Mouse (Mus musculus) right cerebral cortex, postnatal 36 days (tissue): Measurements from ENCODE around the gene Trp73.

Experiments used
- DNase-seq, 2 experiments: peaks; one replicate each; pipeline ENCODE4 v3.0.0; 2022; ENCODE audit warnings: low spot score in 2 of 2, mixed read lengths in 1 of 2

The Trp73 gene

DNA sequence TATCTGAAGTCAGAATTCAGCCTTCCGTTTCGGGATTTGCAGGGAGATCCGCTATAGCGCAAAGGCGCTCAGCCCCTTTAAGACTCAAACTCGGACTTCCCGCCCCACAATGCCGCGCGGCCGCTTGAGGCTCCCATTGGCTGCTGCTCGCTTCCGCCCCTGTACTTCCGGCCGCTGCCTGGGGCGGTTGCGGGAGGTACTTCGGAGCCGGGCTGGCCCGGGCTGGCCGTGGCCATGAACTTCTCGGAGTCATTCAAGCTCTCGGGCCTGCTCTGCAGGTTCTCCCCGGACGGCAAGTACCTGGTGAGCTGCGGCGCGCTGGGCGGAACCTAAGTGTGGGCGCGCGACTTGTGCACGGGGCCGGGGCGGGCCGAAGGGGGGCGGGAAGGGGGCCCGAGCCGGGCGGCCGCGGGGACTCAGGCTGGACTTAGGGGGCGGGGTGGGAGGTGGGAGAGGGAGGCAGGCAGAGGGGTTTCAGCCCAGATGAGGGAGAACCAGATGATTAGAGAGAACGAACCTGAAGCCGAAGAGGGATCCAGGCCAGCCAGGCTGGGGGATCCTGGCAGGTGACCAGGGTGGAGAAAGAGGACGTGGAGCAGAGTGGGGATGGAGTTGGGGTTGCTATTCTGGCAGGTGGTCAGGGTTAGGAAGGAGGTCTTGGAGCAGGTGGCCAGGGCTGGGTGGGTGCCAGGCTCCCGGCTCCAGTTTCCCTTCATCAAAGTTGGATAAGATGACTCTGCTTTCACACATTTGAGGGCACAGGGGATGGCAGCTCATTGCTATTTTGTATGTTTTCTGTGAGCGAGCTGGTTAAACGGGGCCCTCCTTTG lies 2.4 kb upstream of the Trp73 start, which contains the start of gene Wrap73:
Gene Wrap73 (plus strand): TSS at position 162 of the 830 bp plus-strand sequence.
- peak; percentile 84 to 87 for DNase-seq

DNA sequence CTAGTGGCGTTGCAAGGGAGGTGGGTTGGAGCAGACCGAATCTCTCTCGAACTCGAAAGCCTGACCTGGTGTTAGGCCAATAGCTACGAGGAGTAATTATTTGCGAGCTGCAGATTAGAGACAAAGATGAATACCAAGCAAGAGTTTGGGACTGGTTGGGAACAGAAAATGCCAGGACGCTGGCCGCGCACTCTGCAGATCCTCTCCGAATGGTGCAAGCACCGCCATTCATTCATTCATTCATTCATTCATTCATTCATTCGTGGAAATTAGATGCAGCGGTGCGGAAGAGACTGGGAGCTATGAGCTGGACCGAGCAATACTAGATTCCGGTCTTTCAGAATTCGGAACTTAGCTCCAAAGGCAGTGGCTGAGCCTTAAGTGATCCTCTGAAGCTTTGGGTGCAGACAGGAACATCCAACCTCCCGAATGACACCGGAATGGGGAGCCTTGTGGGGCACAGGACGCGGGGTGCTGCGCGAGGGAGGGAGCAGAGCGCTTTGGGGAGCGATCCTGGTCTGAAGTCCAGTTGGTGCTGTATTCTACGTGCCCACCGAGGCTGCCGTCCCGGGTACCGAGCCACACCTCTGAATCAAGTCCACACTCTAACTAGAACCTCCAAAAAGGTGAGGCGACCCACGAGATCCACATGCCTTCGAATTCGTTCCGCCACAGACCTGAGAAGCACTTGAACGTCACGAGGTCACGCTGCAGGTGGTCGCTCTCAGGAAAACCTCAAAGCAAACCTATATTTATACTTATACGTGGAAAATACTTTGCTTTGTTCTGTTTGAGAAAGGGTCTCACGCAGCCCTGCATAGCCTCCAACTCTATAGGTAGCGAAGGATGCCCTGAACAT lies 1.2 kb upstream of the Trp73 start:
- no peak for DNase-seq

DNA sequence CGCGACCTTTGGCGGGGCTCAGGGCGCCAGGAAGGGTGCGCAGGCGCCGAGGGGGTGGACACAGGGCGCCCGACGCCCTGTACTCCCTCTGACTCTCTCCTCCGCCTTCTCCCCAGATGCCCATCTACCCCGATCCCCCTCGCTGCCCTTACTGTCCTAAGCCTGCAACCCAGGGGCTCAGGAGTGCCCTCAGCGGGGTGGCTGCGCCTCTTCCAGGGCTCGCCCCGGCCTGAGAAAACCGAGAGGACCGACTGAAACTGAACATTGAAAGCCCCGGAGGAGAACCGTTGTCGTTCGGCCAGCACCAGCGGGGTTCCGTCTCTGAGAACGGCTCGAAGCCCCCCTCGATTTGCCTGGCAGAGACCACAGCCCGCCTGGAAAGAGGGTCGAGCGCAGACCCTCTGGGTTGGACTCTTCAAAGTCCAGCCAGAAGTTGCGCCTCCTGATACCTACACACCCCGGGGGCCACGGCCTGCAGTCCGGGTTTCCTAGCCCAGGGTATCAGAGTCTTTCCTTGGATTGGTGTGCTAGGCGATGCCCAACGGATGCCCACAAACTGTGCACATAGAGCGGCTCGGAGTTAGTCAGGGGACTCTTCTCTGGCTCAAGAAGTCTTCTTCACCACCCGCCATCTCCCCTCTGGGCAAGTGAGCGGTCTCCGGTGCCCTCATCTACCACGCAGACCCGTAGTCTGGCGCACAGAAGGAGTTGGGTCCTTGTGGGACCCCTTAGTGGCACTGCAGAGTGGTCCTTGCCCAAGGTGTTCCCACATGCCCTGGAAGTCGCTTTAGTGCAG lies 403 bp upstream of the Trp73 start:
- no peak for DNase-seq

DNA sequence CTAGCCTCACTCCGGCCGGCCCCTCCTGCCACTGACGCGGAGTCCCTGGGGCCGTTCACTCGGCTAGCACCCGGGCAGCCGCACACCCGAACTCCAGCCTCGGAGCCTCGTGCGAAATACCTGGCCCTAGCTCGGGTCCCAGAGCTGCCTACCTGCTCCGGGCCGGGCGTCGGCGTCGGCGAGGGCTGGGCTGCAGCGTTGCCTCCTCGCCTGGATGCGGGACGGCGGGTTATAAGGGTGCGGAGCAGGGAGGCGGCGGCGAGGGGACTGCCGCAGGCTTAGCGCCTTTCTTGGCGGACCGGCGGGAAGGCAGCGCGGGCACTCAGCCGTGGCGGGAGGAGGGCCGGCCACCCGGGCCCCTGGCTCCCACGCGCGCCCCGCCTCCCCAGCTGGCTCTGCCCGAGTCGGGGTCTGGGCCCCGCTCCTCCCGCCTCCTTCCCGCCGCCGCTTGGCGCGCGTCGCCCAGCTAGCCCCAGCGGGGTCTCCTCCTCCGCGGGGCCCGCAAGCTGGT lies 282 bp downstream of the Trp73 start:
- DNase-seq: no peak

DNA sequence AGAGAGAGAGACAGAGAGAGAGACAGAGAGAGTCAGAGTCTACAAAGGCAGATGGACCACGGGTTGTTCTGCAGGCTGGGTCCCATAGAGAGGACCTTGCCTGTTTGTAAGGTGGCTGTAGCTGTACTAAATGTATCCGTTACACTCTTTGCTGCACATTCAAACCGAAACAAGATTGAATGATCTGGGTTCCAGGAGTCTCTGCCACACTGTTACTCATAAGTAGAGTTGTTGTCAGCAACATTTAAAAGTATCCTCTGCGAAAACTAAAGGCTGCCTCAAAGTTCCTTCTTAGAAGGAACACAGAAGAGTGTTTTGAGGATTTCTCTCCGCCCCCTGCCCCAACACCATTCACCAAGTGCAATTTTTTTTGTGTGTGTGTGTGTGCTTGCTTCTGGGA lies 2.9 kb downstream of the Trp73 start:
- no peak for DNase-seq

DNA sequence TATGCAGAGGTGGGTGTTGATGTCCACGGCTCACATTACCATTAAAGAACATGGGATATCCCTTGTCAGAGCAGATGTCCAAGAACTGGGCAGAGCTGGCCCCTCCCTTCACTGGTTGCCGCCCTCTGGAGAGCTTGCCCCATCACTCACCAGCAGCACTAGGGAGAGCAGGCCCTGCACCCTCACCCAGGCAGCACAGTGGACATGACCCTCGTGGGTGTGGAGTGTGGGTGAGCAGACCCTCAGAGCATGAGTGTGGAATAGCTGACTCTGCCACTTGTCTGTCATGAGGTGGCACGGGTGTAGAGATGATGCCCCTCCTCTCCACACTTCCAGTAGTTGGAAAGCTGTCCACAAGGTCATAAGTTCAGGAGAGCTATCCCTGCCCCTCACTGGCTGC lies 5.2 kb downstream of the Trp73 start:
- no peak for DNase-seq

DNA sequence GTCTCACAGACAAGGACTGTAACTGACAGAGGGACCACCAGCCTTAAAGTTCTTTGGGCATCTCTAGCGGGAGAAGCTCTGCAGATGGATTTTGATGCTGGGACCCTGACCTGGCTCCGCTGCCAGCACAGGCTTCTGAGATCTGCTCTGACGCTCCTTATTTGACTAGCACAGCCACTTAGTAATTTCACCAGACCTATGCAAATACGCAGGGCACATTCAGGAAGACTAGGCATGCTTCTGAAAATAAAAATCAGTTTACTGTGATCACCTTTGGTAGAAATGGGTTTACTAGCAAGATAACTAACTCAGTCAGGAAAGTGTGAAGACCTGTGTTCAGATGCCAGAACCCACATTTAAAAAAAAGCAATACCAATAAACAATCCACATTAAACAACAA lies 8.1 kb downstream of the Trp73 start:
- no peak for DNase-seq

DNA sequence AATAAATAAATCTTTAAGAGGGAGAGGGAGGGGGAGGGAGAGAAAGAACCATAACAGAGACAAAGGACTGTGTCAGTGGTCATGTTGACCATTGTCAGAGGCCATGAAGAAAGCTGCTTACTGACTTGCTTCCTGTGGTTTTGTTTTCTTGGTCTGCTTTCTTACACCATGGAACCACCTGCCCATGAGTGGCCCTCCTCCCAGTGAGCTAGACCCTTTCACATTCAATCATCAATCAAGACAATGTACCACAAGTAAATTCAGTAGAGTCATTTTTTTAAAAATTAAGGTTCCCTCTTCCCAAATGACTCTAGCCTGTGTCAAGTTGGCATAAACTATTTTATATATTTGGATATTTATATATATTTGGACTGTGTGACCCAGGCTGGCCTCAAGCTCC lies 10.1 kb downstream of the Trp73 start:
- DNase-seq: no peak

DNA sequence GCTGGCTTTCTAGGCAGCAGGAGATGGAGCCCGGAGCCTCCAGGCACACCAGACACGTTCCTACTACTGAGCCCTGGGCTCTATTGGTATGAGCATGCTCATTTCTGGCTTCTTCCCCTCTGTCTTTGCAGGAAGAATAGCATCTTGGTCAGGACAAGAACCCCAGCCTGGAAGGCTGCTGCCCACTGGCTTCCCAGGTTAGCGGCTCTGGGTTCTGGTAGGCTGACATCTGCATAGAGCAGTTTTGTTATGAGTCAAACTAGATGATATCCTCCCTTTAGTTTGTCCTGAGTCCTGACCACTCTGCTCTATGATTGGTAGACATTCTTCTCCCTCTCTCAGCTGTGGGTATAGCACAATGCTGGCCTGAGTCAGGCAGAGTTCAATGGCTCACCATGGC lies 12.7 kb downstream of the Trp73 start:
- no peak for DNase-seq

DNA sequence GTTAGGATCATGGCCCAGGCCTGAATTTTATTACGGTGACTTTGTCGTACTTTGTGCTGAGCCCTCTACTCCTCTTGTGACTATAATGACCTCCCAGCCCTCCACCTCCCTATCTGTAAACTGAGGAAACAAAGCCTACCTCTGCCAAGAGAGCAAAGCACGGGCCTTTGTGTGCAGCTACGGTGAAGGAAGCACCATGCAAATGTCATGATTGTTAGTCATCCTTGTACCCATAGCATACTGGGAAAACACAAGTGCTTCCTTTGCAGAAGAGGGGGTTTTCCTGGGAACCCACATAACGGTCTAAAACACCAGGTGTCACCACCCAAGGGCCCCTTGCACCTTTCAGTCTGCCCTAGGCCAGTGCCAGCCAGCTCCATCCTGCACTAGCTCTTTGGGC lies 14.8 kb downstream of the Trp73 start:
- DNase-seq: no peak

DNA sequence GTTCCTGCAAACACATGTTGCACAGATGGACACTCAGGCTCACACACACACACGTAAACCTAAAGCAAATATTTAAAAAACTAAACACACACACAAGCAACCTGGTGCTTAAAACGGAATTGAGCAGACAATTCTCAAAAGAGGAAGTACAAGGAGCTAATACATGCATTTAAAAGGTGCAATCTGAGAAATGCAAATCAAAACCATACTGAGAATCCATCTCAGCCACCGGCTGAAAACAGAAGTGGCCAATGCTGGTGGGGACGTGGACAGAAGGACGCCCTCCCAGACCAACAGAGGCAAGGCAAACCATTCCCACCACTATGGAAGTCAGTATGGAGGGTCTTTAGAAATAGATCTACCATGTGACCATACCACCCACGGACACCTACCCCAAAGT lies 16.5 kb downstream of the Trp73 start:
- DNase-seq: no peak

DNA sequence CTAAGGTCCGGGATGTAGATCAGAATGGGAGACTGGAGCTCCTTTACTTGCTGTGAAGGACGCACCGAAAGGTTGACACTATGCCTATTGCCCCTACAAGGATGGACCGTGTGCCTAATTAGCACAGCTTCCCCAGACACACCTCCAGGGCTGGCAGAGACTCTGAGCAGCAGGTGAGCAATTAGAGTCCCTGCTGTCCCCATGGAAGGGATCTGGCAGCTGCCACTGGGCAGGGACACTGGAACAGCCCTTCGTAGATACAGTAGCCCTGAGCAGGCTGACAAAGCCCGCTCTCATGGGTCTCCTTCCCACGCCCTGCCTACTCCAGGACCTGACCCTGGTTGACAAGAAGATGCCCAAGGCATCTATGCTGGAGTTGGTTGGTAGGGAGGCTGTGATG lies 17.6 kb downstream of the Trp73 start:
- no peak for DNase-seq

DNA sequence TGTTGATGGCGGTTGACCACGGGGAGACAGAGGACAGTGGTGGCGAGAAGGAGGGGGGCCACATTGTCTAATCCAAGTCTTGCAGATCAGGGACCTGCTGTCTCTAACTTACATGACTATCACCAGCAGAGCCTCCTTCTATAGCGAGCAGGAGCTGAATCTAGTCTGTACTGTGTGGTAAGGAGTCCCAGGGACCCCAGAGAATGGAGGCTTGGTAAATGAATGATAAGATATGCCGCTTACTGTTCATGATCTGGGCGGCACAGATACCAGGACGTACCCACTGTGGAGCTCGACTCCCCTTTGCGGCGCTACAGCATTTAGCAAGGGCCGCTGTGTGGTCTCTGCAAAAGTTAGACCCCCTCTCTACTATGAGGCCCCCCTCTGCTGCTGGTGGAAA lies 18.2 kb downstream of the Trp73 start:
- DNase-seq: no peak

DNA sequence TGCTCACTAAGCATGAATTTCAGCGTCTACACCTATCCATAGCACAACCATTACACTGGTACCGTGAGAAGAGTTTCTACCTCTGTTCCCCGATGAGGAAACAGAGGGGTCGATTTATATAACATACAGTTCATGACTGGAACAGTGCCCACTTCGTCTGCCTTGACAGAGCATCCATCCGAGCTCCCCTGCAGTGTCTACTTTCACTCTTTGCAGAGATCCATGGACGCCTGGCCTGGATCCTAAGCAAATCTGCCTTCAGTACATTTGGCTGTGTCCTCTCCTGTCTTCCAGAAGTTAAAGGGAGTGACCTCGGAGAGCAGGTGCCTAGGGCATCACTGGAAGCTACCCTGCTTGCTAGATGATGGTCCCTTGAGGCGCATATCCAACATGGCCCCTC lies 20.8 kb downstream of the Trp73 start:
- DNase-seq: no peak

DNA sequence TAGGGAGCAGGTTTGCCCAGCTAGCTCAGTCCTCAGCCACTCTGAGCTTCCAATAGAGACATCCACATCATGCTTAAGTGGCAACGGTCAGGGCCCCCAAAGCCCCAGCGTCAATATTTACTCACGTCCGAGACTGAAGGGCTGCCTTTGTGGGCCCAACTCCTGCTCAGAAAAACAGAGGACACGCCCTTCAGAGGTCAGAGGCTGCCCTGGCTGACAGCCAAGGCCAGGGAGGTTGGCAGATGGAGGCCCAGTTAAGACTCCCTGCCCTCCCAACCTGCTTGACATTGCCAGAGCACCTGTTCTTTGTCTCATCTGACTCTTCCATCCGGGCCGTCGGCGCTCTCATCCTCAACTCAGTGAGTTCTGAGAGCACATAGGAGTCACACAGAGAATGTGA lies 21.2 kb downstream of the Trp73 start:
- no peak for DNase-seq

DNA sequence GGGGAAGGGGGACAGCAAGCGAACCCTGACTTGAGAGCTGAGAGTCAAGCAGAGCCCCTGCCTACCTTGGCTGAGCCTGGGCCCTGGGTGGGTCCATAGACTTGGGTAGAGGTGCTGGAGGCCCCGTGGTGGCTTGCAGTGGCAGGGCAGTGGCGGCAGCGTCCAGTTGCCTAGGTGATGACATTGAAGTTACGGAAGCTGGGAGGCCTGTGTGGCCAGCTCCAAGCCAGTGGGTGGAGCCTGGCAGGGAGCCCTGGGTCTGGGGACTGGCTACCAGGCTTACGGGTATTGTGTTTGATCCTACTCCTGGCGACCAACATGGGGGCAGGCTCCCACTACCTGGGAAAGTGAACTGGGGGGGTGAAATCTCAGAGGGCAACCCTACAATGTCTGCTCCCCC lies 23.6 kb downstream of the Trp73 start:
- DNase-seq: no peak

DNA sequence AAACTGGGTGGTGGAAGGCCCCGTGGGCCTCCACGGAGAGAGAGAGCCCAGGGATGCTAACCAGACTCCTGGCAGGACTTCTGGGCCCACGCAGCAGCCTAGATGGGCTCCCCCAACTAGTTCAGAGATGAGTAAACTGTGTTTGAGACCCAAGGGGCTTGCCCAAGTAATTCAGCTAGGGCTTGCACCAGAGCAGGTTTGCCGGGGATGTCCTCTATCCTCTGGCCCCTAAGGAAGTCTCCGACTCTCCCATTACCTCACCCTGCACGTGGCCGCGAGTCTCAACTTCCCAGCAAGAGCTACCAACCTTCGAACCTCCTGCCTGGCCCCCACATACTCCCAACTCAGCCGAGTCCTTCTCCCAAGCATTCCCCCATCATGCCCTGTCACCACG lies 30.2 kb downstream of the Trp73 start:
- no peak for DNase-seq

DNA sequence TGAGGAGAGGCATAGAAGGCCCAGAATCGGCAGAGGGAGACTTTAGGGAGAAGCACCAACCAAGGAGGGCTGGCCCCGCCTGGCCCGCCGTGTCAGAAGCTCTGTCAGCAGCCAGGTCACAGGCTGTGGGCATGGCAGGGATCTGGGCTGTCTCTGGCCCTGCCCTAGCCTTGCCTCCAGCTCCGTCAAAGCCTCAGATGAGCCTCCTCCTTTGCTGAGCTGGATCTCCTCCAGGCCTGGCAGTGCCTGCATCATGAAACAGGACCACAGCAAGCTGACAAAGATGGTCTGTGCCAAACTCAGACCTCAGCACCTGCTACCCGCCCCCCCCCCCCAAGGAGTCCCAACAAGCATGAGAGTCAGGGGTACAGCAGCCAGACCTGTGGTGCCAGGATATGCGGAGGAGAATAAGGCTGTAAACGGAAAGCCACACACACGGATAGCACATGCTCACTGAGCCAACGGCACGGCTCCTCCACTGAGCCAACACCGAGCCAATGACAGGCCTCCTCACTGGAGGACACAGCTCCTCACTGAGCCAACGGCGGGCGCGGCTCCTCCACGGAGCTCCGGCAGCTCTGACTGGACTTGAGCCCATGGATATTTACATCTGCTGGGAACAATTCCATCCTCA lies 30.7 kb downstream of the Trp73 start:
- peak; percentile 28 to 43 for DNase-seq

DNA sequence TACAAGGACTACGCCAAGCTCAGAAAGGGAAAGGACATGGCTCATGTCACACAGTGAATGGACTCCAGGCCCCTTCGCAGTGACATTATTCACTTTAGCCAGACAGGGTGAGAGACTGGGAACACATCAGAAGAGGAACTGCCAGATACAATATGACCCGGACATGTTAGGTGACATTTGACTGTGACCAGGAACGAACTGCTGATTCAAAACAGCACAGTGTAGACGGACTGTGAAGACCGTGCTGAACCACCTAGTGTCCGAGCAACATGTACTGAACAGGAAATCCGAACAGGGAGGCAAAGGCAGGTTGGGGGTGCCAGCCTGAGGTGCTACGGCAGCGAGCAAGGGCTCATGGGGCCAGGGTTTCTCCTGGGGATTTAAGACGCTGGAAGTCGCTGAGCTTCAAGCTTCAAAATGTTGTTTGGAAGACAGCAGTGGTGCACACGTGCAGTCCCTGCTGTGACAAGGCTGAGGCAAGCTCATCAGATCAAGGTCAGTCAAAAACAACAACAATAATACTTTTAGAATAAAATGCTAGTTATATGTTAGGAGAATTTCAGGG lies 33.4 kb downstream of the Trp73 start:
- no peak for DNase-seq

DNA sequence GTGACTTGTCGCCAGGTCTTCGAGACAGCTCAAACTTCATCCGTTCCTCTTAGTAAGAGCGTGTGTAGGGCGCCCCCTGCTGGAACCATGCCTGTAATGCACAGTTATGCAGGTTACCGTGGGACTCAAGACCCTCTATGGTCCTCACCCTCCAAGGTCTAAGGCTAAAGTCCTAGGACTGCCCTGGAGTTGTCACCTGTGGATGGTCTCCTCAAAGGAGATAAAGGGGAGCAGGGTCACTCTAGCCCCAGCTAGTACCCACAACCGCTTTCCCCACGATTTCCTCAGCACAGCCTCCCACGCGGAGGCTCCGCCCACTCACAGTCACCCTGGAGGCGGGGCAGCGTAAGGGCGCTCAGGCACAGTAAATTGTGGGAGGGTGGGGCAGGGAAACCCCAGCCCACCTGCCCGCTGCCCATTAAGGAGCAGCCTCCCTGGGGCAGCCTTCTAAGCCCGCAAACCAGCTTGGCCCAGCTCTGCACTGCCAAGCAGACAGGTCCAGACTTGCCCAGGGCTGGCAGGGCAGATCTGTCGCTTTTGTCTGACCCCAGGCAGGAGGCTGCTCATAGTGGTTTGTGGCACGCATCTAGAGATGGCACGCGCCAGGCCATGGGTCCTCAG lies 34.5 kb downstream of the Trp73 start:
- DNase-seq: peak; percentile 21 to 34

DNA sequence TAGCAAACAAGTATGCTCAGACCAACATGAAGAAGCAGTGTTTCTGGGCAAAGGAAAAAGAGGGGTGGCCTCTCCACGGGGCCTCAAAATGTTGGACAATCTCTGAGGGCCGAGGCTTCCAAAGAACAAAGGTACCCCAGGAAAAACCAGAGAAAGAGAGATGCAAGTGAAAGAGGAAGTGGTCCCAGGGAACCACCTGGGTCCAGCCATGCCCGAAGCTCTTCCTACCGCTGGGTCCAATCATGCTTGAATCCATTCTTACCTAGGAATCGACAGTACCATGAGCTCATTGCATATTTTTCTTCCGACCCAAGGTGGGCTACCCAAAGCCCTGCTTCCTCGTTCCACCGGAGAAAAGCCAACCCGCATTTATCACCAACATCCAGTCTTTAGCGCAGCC lies 36.1 kb downstream of the Trp73 start:
- DNase-seq: no peak
